Mouse (Mus musculus) layer of hippocampus, postnatal 36 days (tissue): ENCODE results near the gene Hist1h2be. TPM values are rescaled to one million over a fixed set of nuclear protein-coding genes. Genes with fewer than 3 reads are reported as not detected.
"Not testable (repeated sequence)": the region's sequence is repeated elsewhere in the genome, so short reads cannot be mapped to it uniquely, and the experiment has no call there.

ENCODE experiments used
- DNase-seq, 2 experiments: peaks; one replicate each; pipeline ENCODE4 v3.0.0; 2022
- microRNA-seq, 2 experiments: library from miRNA; unstranded; fragments of <30 nt; microRNA quantifications; one replicate each; pipeline ENCODE4 v1.2.0; 2021
- total RNA-seq, 2 experiments: library from RNA; stranded (reverse); gene quantifications; 2 replicates each; pipeline ENCODE4 v1.2.3; 2021

Gene Hist1h2be
- total RNA-seq, 2 experiments from 2014 or later, result 12.0 to 12.3 TPM

- no peak for DNase-seq
These were observed 74.2 kb downstream of the Hist1h2be start for GRCm38 (mm10) chr13:23546694-23547093.

- not testable (repeated sequence) for DNase-seq
These were observed 76.2 kb downstream of the Hist1h2be start for GRCm38 (mm10) chr13:23544787-23545120.

GRCm38 (mm10) chr13:23543965-23544786 lies 76.7 kb downstream of the Hist1h2be start, which contains the start of gene Hist1h3f:
Gene Hist1h3f, plus strand, starts transcription at chr13:23544052.
- peak; percentile 68 to 79 for DNase-seq

- peak; percentile 50 to 53 for DNase-seq
These were observed 77.8 kb downstream of the Hist1h2be start, which contains the start of gene Hist1h2bh for GRCm38 (mm10) chr13:23542999-23543607. Gene Hist1h2bh, minus strand, starts transcription at chr13:23543392.

GRCm38 (mm10) chr13:23542225-23542980 lies 78.5 kb downstream of the Hist1h2be start:
- DNase-seq, result not testable (repeated sequence)

- no peak for DNase-seq
These were observed 79.4 kb downstream of the Hist1h2be start for GRCm38 (mm10) chr13:23541497-23541896.

GRCm38 (mm10) chr13:23539821-23540220 lies 81.1 kb downstream of the Hist1h2be start:
- not testable (repeated sequence) for DNase-seq

- no peak for DNase-seq
These were observed 82.7 kb downstream of the Hist1h2be start for GRCm38 (mm10) chr13:23538249-23538648.

GRCm38 (mm10) chr13:23537006-23537710 lies 83.8 kb downstream of the Hist1h2be start:
- no peak for DNase-seq

GRCm38 (mm10) chr13:23536076-23536822 lies 84.7 kb downstream of the Hist1h2be start:
- DNase-seq, result no peak

GRCm38 (mm10) chr13:23535137-23536075 lies 85.5 kb downstream of the Hist1h2be start, which contains the start of gene Hist1h3g:
Gene Hist1h3g, plus strand, starts transcription at chr13:23535422.
- peak; percentile 86 to 87 for DNase-seq

GRCm38 (mm10) chr13:23534368-23535131 lies 86.4 kb downstream of the Hist1h2be start:
- peak in 1 of 2 experiments; percentile 24 for DNase-seq

Small RNAs within 50 kb of the gene (microRNA-seq; reads per million reads assigned to microRNA genes)
- gene Gm44297, result 0 reads per million in 2 experiments
- gene Gm44359, result 0 reads per million in 2 experiments
- 0 reads per million in 2 experiments for gene Gm44394

Other genes starting within 250 kb of the Hist1h2be start
- 1 to 10 TPM; 7.9 to 8.7 TPM for gene Abt1, start 197.3 kb downstream of the Hist1h2be start, total RNA-seq
- not detected for gene Btn1a1, start 155.2 kb downstream of the Hist1h2be start, total RNA-seq
- under 1 TPM; 0.51 to 0.80 TPM for gene Btn2a2, start 132.3 kb downstream of the Hist1h2be start, total RNA-seq
- 100 to 1,000 TPM; 363 to 377 TPM for gene Hist1h4h, start 90.1 kb downstream of the Hist1h2be start, total RNA-seq
- 10 to 100 TPM; 12.2 to 14.4 TPM for gene Hist1h2af, start 87.2 kb downstream of the Hist1h2be start, total RNA-seq
- gene Hist1h3g, start 85.7 kb downstream of the Hist1h2be start, total RNA-seq, result 1 to 10 TPM; 3.9 to 4.9 TPM
- 1 to 10 TPM; 1.1 to 1.2 TPM for gene Hist1h2bh, start 77.7 kb downstream of the Hist1h2be start, total RNA-seq
- gene Hist1h3f, start 77.1 kb downstream of the Hist1h2be start, total RNA-seq, result 10 to 100 TPM; 16.2 to 17.4 TPM
- gene Hist1h4f, start 69.5 kb downstream of the Hist1h2be start, total RNA-seq, result 100 to 1,000 TPM; 143 to 156 TPM
- gene Hist1h1d, start 67.9 kb downstream of the Hist1h2be start, total RNA-seq, result 1 to 10 TPM; 4.3 to 6.0 TPM
- 10 to 100 TPM; 47.8 to 49.2 TPM for gene Hist1h3e, start 58.8 kb downstream of the Hist1h2be start, total RNA-seq
- 1 to 10 TPM; 5.6 to 6.4 TPM for gene Hist1h2ae, start 49.9 kb downstream of the Hist1h2be start, total RNA-seq
- 10 to 100 TPM; 74.7 to 86.4 TPM for gene Hist1h2bg, start 49.7 kb downstream of the Hist1h2be start, total RNA-seq
- gene Hist1h2bf, start 46.9 kb downstream of the Hist1h2be start, total RNA-seq, result 10 to 100 TPM; 30.2 to 30.9 TPM
- 1 to 10 TPM; 5.2 to 9.9 TPM for gene Hist1h2ad, start 46.7 kb downstream of the Hist1h2be start, total RNA-seq
- gene Hist1h3d, start 45.4 kb downstream of the Hist1h2be start, total RNA-seq, result 10 to 100 TPM; 12.8 to 15.5 TPM
- gene Hist1h4d, start 39.5 kb downstream of the Hist1h2be start, total RNA-seq, result 100 to 1,000 TPM; 132 to 135 TPM
- 10 to 100 TPM; 42.1 to 46.4 TPM for gene Hist1h1e, start 1.4 kb upstream of the Hist1h2be start, total RNA-seq
- 1 to 10 TPM; 2.7 to 3.5 TPM for gene Hist1h2ac, start 62.8 kb upstream of the Hist1h2be start, total RNA-seq
- 10 to 100 TPM; 50.8 to 57.7 TPM for gene Hist1h2bc, start 63.1 kb upstream of the Hist1h2be start, total RNA-seq
- gene Hist1h1t, start 74.7 kb upstream of the Hist1h2be start, total RNA-seq, result not detected
- 10 to 100 TPM; 95.4 to 98.7 TPM for gene Hist1h4c, start 77.3 kb upstream of the Hist1h2be start, total RNA-seq
- gene Hfe, start 89.7 kb upstream of the Hist1h2be start, total RNA-seq, result 1 to 10 TPM; 1.7 to 3.0 TPM
- 10 to 100 TPM; 52.8 to 55.3 TPM for gene Hist1h1c, start 117.7 kb upstream of the Hist1h2be start, total RNA-seq
- 1 to 10 TPM; 2.5 to 5.2 TPM for gene Hist1h3c, start 124.5 kb upstream of the Hist1h2be start, total RNA-seq
- gene Hist1h2bb, start 125.6 kb upstream of the Hist1h2be start, total RNA-seq, result 10 to 100 TPM; 23.0 to 24.2 TPM
- gene Hist1h2ab, start 130.0 kb upstream of the Hist1h2be start, total RNA-seq, result 10 to 100 TPM; 29.8 to 37.0 TPM
- 10 to 100 TPM; 15.0 to 21.4 TPM for gene Hist1h3b, start 131.1 kb upstream of the Hist1h2be start, total RNA-seq
- gene Hist1h4b, start 135.9 kb upstream of the Hist1h2be start, total RNA-seq, result 10 to 100 TPM; 83.9 to 89.6 TPM
- 10 to 100 TPM; 35.4 to 47.1 TPM for gene Hist1h4a, start 140.1 kb upstream of the Hist1h2be start, total RNA-seq
- gene Hist1h3a, start 141.3 kb upstream of the Hist1h2be start, total RNA-seq, result 10 to 100 TPM; 37.3 to 46.3 TPM
- gene Hist1h1a, start 142.5 kb upstream of the Hist1h2be start, total RNA-seq, result 10 to 100 TPM; 17.0 to 19.5 TPM
- under 1 TPM in 1 of 2 experiments, not detected in 1; 0.18 TPM for gene Trim38, start 148.8 kb upstream of the Hist1h2be start, total RNA-seq
- gene Slc17a2, start 185.9 kb upstream of the Hist1h2be start, total RNA-seq, result under 1 TPM in 1 of 2 experiments, not detected in 1; 0.23 TPM
- gene Slc17a3, start 218.3 kb upstream of the Hist1h2be start, total RNA-seq, result not detected
- gene Slc17a1, start 246.6 kb upstream of the Hist1h2be start, total RNA-seq, result not detected